Mouse (Mus musculus) frontal cortex, adult 2 months (tissue): ENCODE measurements around the gene Pdx1. TPM values are rescaled to one million over a fixed set of nuclear protein-coding genes. Genes with fewer than 3 reads are reported as not detected.

Experiments used
- DNase-seq, 2 experiments: peaks; one replicate each; pipeline ENCODE4 v3.0.0; 2022; ENCODE audit warnings: low spot score in 1 of 2; ENCODE audit errors: extremely low spot score in 1 of 2
- polyA plus RNA-seq: library from polyadenylated mRNA; depleted of rRNA; stranded (reverse); fragments of >200 nt; gene quantifications from 2 replicates; pipeline ENCODE4 v1.2.3, GENCODE M21; 2012; rRNA removed

Gene Pdx1
- polyA plus RNA-seq, 1 experiment = not detected

DNA sequence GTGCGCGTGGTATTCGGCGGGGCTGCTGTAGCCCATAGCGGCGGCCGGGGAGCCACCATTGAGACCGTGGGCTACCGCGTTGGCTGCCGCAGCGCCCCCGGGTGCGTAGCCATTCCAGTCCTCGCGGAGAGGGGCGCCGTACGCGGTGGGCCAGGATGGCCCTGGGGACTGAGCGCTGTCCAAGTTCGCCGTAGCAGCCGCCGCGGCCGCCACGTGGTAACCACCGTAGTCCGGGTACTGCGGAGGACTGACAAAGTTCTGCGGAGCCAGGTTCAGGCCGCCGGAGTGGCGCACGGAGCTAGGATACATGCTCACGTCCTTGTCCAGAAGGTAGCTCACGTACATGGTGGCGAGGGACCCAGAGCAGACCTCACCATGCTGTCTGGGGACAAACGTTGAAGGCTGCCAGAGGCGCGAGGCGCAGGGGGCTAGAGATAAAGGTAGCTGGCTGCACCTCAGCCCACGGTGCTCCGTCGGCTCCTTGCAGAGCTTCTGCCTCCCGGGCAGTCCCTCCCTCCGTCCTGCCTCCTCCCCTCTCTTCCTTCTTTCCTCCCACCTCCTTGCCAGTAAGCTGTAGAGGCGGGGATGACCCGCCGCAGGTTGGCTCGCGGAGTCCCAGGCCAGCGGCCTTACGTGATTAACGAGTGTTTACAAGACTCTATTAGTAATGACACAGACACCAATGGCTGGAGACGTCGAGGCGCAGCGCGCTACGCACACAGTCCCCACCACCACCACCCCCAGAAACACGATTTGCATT lies 37.1 kb downstream of the Pdx1 start, which contains the start of gene Cdx2:
Gene Cdx2 (minus strand): TSS at position 633 of the 760 bp plus-strand sequence.
- DNase-seq = no peak

DNA sequence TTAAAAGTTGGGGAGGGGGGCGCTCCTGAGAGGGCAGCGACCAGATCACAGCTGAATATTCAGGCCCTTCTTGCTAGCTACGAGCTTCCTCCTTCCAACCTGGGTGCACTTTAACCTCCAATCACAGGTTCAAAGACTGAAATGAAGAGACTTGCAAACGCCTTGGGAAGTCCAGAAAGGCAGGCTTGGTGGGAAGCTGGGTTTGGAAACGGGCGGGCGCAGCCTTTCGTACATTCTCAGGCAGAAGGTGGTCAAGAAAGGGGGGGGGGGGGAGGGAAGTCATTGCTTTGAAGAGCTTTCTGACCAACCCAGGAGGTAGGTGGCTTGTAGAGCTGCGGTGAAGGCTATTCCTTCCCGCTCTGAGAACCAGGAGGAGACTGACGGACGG lies 37.6 kb downstream of the Pdx1 start:
- DNase-seq = no peak

GRCm38 (mm10) chr5:147308451-147308850 lies 38.7 kb downstream of the Pdx1 start:
- no peak for DNase-seq

GRCm38 (mm10) chr5:147309786-147310185 lies 40.0 kb downstream of the Pdx1 start:
- no peak for DNase-seq

DNA sequence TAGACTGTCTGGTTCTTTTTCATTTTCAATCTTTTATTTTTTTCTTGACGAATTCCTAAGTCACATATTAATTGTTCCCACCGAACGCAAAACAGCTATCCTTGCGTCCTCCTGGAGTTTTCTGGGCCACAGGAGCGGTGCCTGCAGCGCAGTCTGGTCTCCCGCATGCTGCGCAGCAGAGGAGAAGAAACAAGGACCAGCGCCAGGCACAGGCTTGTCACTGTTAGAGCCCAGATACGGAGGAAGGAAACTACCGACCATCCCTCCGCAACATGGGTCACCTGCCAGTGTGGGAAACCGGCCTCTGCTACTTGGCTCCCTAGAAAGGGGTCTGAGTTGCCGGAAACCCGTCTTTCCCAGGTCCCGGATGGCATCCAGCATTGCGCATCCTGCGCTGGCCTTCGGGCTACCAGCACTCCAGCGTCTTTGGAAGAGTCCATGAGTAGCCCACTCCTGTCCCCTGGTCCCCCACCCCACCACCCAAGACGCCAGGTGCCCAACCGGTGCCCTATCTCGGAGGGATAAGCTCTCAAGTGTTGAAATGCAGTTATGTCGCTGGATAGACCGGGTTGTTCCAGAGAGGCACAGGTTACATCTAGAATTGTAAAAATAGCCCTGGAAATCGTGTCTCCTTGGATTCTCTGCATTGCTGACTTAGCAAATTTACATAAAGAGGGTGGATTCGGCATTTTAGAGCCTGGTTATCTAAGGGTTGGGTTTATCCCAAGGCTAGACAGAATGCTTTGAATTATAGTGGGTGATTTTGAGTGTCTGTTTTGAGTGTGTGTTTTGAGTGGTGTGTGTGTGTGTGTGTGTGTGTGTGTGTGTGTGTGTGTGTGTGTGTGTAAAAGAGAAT lies 43.3 kb downstream of the Pdx1 start:
- DNase-seq = no peak

DNA sequence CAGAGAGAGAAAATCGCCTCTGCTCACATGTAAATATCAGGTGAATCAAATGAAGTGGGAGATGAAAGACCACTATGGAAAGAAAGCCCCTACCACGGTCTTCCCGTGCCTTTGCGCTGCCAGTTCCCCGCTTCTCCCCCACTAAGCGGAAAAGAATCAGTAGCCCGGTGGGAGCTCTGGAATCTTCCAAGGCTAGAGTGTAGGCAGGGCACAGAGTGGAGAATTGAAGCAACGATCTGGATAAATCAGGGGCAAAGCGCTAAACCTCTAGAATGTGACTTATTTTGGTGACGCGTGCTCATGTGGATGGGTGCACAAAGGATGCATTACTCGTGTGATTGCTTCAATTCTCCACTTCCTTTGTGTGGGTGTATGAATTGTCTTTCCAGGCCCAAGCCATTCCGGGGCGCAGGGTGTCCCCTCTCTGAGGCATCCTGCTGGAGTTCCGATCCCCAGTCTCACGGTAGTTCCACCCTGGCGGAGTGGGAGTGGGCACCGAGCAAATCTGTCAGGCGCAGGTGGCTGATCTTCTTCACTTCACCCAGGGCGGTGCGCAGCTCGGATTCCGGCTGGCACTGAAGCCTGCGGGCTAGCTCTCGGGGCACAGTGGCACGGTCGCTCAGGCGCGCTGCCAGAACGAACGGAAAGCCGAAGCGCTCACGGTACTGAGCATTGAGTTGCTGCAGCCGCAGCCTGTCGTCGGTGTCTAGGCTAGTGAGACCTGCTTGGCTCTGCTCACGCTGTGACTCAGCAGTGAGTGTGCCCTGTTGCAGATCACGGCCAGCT lies 45.1 kb downstream of the Pdx1 start:
- no peak for DNase-seq

DNA sequence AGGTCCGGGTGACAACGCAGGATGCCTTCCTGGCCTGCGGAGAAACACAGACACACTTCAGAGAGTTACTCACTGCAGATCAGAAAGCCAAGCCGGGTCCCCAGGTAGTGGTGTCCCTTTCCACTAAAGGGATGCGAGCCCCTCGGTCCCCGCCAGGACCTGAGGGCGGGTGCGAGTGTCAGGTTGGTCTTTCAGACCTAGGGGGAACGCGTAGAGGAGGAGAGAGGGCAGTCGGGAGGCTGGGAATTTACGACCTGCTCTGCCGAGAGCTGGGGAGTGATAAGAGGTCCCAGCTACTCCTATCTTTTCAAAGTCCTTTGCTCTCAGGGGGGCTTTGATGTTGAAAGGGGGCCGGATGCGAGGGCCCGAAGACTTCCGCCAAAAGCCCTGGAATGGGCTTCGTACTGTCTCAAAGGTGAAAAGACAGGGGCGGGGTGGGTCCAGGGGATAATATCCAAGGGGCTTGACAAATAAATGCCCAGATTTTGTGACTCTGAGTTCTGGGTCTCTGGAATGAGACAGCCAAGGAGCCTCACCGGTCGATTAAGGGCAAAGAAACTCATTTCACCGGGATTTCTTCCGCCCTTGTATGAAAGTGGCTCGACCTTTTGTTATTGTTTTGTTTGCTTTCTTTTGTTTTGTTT lies 45.8 kb downstream of the Pdx1 start:
- no peak for DNase-seq

- no peak for DNase-seq
These were observed 47.6 kb downstream of the Pdx1 start for GRCm38 (mm10) chr5:147317321-147317720.

GRCm38 (mm10) chr5:147317991-147318390 lies 48.2 kb downstream of the Pdx1 start:
- no peak for DNase-seq

DNA sequence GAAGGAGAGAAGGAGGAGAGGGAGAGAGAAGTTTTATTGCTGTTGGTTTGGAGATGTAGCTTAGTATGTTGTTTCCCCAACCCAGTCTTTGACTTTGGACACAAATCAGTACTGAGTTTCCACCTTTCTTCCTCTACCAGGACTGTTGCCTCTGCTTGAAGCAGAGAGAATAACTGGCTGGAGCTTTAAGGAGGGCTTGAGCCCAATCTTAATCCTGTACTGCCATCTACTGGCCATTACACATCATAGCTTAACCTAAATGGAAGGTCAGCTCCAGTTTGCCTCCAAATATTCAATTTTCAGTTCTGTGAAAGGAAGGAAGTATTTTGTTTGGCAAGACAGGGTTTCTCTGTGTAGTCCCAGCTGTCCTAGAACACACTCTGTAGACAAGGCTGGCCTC lies 49.9 kb downstream of the Pdx1 start:
- DNase-seq = peak; percentile 12 to 73

GRCm38 (mm10) chr5:147322183-147322582 lies 52.4 kb downstream of the Pdx1 start, which contains the start of gene Urad:
Gene Urad, minus strand, starts transcription at chr5:147322440.
- no peak for DNase-seq

DNA sequence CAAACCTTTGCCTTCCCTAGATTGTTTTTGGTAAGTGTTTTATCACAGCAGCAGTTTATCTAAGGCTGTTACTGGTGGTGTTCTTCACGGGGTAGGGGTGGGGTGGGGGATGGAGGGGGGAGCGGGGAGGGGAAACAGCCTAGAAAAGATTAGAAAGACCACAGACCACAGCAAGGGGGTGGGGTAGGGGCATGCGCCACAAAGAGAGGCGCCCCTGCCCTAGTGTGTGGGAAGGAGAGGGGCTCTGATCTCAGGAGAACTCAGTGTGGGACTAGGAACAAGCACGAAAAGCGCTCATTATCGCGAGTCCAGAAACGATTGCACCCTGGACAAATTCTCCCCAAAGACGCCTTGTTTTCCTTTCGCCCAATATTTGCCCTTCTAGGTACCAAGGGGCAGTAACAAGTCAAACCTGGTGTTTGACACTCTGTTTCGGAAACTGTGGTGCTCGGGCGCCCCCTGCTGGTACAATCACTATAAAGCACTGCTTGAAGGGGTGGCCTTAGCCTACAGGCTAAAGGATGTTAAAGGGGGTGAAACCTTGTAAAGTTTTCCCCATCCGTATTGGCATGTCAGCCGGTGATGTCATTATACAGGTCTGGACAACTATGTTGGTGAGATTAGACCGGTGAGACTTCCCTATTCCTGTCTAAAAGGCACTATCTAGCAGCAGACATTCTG lies 53.6 kb downstream of the Pdx1 start:
- peak in 1 of 2 experiments; percentile 81 for DNase-seq

Other genes with a start within 250 kb of the Pdx1 start
- 7.6 and 10.5 TPM in 2 replicates for gene Lnx2, start 193.4 kb upstream of the Pdx1 start, polyA plus RNA-seq
- 76.4 and 76.5 TPM in 2 replicates for gene Polr1d, start 192.9 kb upstream of the Pdx1 start, polyA plus RNA-seq
- gene Gsx1, start 81.3 kb upstream of the Pdx1 start, polyA plus RNA-seq = 0.74 and 0.86 TPM in 2 replicates
- gene Cdx2, start 37.3 kb downstream of the Pdx1 start, polyA plus RNA-seq = 0.04 and 0.08 TPM in 2 replicates
- gene Urad, start 52.5 kb downstream of the Pdx1 start, polyA plus RNA-seq = not detected in 2 replicates
- gene Flt3, start 130.5 kb downstream of the Pdx1 start, polyA plus RNA-seq = 5.6 and 5.9 TPM in 2 replicates
- 48.7 and 55.7 TPM in 2 replicates for gene Pan3, start 160.2 kb downstream of the Pdx1 start, polyA plus RNA-seq